Mouse (Mus musculus) adrenal gland, adult 2 months (tissue): Measurements from ENCODE around the gene Tenm1. TPM values are rescaled to one million over a fixed set of nuclear protein-coding genes. Genes with fewer than 3 reads are reported as not detected.

Experiments
- polyA plus RNA-seq: library from polyadenylated mRNA; depleted of rRNA; stranded (reverse); fragments of >200 nt; gene quantifications from 2 replicates; pipeline ENCODE4 v1.2.3, GENCODE M21; 2012; rRNA removed
- total RNA-seq, 2 experiments: library from RNA; stranded (reverse); gene quantifications; 2 replicates each; pipeline ENCODE4 v1.2.3; 2021

Gene Tenm1
- total and polyA plus RNA-seq, 3 experiments: 0.28 to 0.43 TPM; not detected in 1

Other genes starting within 250 kb of the Tenm1 start
- not detected for gene Tex13c1, start 162.0 kb upstream of the Tenm1 start, total RNA-seq
- gene Tex13c1, start 162.0 kb upstream of the Tenm1 start, polyA plus RNA-seq: not detected in 2 replicates